Mouse (Mus musculus) cerebellum, adult 2 months (tissue): ENCODE results near the gene D430042O09Rik. TPM values are rescaled to one million over a fixed set of nuclear protein-coding genes. Genes with fewer than 3 reads are reported as not detected.

Experiments used
- DNase-seq, 2 experiments: peaks; one replicate each; pipeline ENCODE4 v3.0.0; 2021
- H3K27ac ChIP-seq: fragments of 200-500 bp; 2 replicates; pipeline ENCODE4 v1.5.1; 2012; ENCODE audit warnings: low read length, control low read depth, inconsistent platforms; ENCODE audit not compliant: insufficient read depth
- H3K27me3 ChIP-seq: fragments of 200-500 bp; 2 replicates; pipeline ENCODE4 v1.6.1; 2012; ENCODE audit warnings: inconsistent platforms, mild to moderate bottlenecking, low read length, moderate library complexity; ENCODE audit not compliant: control insufficient read depth, insufficient read depth
- H3K4me1 ChIP-seq: fragments of 200-500 bp; 2 replicates; pipeline ENCODE4 v1.6.1; 2011; ENCODE audit warnings: low read length; ENCODE audit not compliant: control insufficient read depth, insufficient read depth
- H3K4me3 ChIP-seq: fragments of 200-500 bp; replicated peaks from 2 replicates; pipeline ENCODE3; 2011; ENCODE audit warnings: mild to moderate bottlenecking, low read depth, low read length, control low read depth; ENCODE audit not compliant: insufficient read depth
- CTCF ChIP-seq: fragments of 200-500 bp; IDR thresholded peaks from 2 replicates; pipeline ENCODE4 v1.5.1; 2011; ENCODE audit warnings: low read depth, mild to moderate bottlenecking, control low read depth, low read length, moderate library complexity, borderline replicate concordance; ENCODE audit not compliant: insufficient read depth
- POLR2A ChIP-seq: fragments of 200-500 bp; IDR thresholded peaks from 2 replicates; pipeline ENCODE4 v1.6.1; 2011; ENCODE audit warnings: low read length, control low read depth, borderline replicate concordance; ENCODE audit not compliant: insufficient read depth
- WGBS: fragments of 180-500 bp; shearing (Covaris S2); methylation state at CpG from one replicate; pipeline ENCODE4 v1.1.7; 2018; 5-methylcytosine and 5-hydroxymethylcytosine counted together
- polyA plus RNA-seq: library from polyadenylated mRNA; depleted of rRNA; stranded (reverse); fragments of >200 nt; gene quantifications from 2 replicates; pipeline ENCODE4 v1.2.3, GENCODE M21; 2012; rRNA removed

Gene D430042O09Rik
- polyA plus RNA-seq, 1 experiment = 11.9 TPM

GRCm38 (mm10) chr7:125888373-125888772, 180.7 kb downstream of the D430042O09Rik start:
- Histone ChIP-seq H3K27me3 (no peaks in the 10 kb centered on the region), H3K27ac (no peak overlapping the region), H3K4me3 (no peak overlapping the region), H3K4me1 (0 out of 2 replicates have a peak, but pooled peaks cover 4% of the 10 kb centered on the region)
- TF ChIP-seq POLR2A = no peak
- no peak for TF ChIP-seq CTCF
- 21% methylated on average over 12 of the region's 12 CpGs for WGBS
- DNase-seq = peak in 1 of 2 experiments; percentile 23

- Histone ChIP-seq H3K27me3 (no peaks in the 10 kb centered on the region), H3K4me3 (no peak overlapping the region), H3K4me1 (0 out of 2 replicates have a peak, but pooled peaks cover 4% of the 10 kb centered on the region), H3K27ac (no peak overlapping the region)
- no peak for TF ChIP-seq POLR2A
- TF ChIP-seq CTCF = no peak
- DNase-seq = no peak
- WGBS = 89% methylated on average over 5 of the region's 5 CpGs
Observed at GRCm38 (mm10) chr7:125893621-125894020, 185.9 kb downstream of the D430042O09Rik start.

GRCm38 (mm10) chr7:125897059-125897458, 189.4 kb downstream of the D430042O09Rik start:
- DNase-seq = no peak
- no peak for TF ChIP-seq POLR2A
- no peak for TF ChIP-seq CTCF
- H3K4me1 ChIP-seq = peaks cover 4% of the 10 kb centered on the region; the same call in 1 of the 2 replicates
- 90% methylated on average over 4 of the region's 4 CpGs for WGBS
- H3K27ac ChIP-seq = no peak overlapping the region
- H3K4me3 ChIP-seq = no peak overlapping the region
- no peaks in the 10 kb centered on the region for H3K27me3 ChIP-seq

GRCm38 (mm10) chr7:125899036-125899435, 191.3 kb downstream of the D430042O09Rik start:
- Histone ChIP-seq H3K4me1 (peaks cover 4% of the 10 kb centered on the region; the same call in 1 of the 2 replicates), H3K4me3 (no peak overlapping the region), H3K27me3 (no peaks in the 10 kb centered on the region), H3K27ac (no peak overlapping the region)
- 19% methylated on average over 7 of the region's 7 CpGs for WGBS
- peak; percentile 62 to 80 for DNase-seq
- TF ChIP-seq POLR2A (no peak), CTCF (no peak)

GRCm38 (mm10) chr7:125899916-125900315, 192.2 kb downstream of the D430042O09Rik start:
- no peak for DNase-seq
- no peak overlapping the region for H3K4me3 ChIP-seq
- H3K27ac ChIP-seq = no peak overlapping the region
- TF ChIP-seq POLR2A (no peak), CTCF (no peak)
- H3K4me1 ChIP-seq = peaks cover 4% of the 10 kb centered on the region; the same call in 1 of the 2 replicates
- H3K27me3 ChIP-seq = no peaks in the 10 kb centered on the region
- 60% methylated on average over 2 of the region's 2 CpGs for WGBS

GRCm38 (mm10) chr7:125900386-125901161, 192.9 kb downstream of the D430042O09Rik start:
- DNase-seq = no peak
- no peak overlapping the region for H3K27ac ChIP-seq
- H3K27me3 ChIP-seq = no peaks in the 10 kb centered on the region
- no peak for TF ChIP-seq POLR2A
- no peak for TF ChIP-seq CTCF
- 75% methylated on average over 13 of the region's 13 CpGs for WGBS
- H3K4me1 ChIP-seq = peaks cover 4% of the 10 kb centered on the region; the same call in 1 of the 2 replicates
- no peak overlapping the region for H3K4me3 ChIP-seq

- TF ChIP-seq CTCF (no peak), POLR2A (no peak)
- no peak overlapping the region for H3K27ac ChIP-seq
- no peak overlapping the region for H3K4me3 ChIP-seq
- H3K4me1 ChIP-seq = peaks cover 8% of the 10 kb centered on the region
- no peaks in the 10 kb centered on the region for H3K27me3 ChIP-seq
- WGBS = 64% methylated on average over 5 of the region's 5 CpGs
- DNase-seq = no peak
Observed at GRCm38 (mm10) chr7:125920801-125921200, 213.1 kb downstream of the D430042O09Rik start.

GRCm38 (mm10) chr7:125924044-125924443, 216.4 kb downstream of the D430042O09Rik start:
- TF ChIP-seq POLR2A (no peak), CTCF (no peak)
- Histone ChIP-seq H3K4me3 (no peak overlapping the region), H3K4me1 (peaks cover 6% of the 10 kb centered on the region), H3K27ac (no peak overlapping the region), H3K27me3 (no peaks in the 10 kb centered on the region)
- 85% methylated on average over 5 of the region's 5 CpGs for WGBS
- DNase-seq = no peak

Other genes with a start within 250 kb of the D430042O09Rik start
- gene Nsmce1, start 216.3 kb upstream of the D430042O09Rik start, polyA plus RNA-seq = 25.1 and 26.4 TPM in 2 replicates
- gene Il4ra, start 155.8 kb upstream of the D430042O09Rik start, polyA plus RNA-seq = 8.6 and 9.3 TPM in 2 replicates
- 0.39 and 0.63 TPM in 2 replicates for gene Il21r, start 104.5 kb upstream of the D430042O09Rik start, polyA plus RNA-seq
- gene Gtf3c1, start 108 bp upstream of the D430042O09Rik start, polyA plus RNA-seq = 51.7 and 53.2 TPM in 2 replicates